Mouse (Mus musculus) liver, embryonic 14.5 days (tissue): ENCODE measurements around the gene Stk38. TPM values are rescaled to one million over a fixed set of nuclear protein-coding genes. Genes with fewer than 3 reads are reported as not detected.
A peak's percentile ranks its signal among the peaks of the same experiment; 100 is the strongest.

Experiments used
- ATAC-seq: fragments of 200-750 bp; cut with Nextera tagmentation; 2 replicates; pipeline ENCODE4 v1.8.0; 2017; ENCODE audit warnings: moderate number of reproducible peaks, mild to moderate bottlenecking, moderate library complexity; ENCODE audit not compliant: insufficient read depth
- DNase-seq, 3 experiments: peaks; one replicate each; pipeline ENCODE4 v3.0.0-alpha.2; 2012 to 2013; ENCODE audit warnings: low read depth in 3 of 3, low spot score in 3 of 3
- H3K27ac ChIP-seq: fragments of 300-500 bp; sonication (generic); 2 replicates; pipeline ENCODE4 v1.5.1; 2014; ENCODE audit warnings: moderate library complexity, mild to moderate bottlenecking, control low read depth, inconsistent platforms
- H3K27me3 ChIP-seq: fragments of 300-500 bp; sonication (generic); 2 replicates; pipeline ENCODE4 v1.6.1; 2014; ENCODE audit warnings: mild to moderate bottlenecking, low read length, moderate library complexity; ENCODE audit not compliant: control insufficient read depth, insufficient read depth
- H3K36me3 ChIP-seq: fragments of 300-500 bp; sonication (generic); replicated peaks from 2 replicates; pipeline ENCODE4 v1.6.1; 2014; ENCODE audit warnings: low read depth; ENCODE audit not compliant: control insufficient read depth, insufficient read depth
- H3K4me1 ChIP-seq, 2 experiments: fragments of 200-500 bp in 1 of 2; fragments of 300-500 bp in 1 of 2; sonication (generic) in 1 of 2; replicated peaks; 2 replicates each; pipeline ENCODE4 v1.6.1; 2012 to 2014; ENCODE audit warnings: antibody characterized with exemption in 1 of 2, inconsistent platforms in 1 of 2, low read length in 1 of 2; ENCODE audit not compliant: control insufficient read depth in 2 of 2, insufficient read depth in 2 of 2
- H3K4me2 ChIP-seq: fragments of 300-500 bp; sonication (generic); 2 replicates; pipeline ENCODE4 v1.6.1; 2014; ENCODE audit warnings: low read depth, mild to moderate bottlenecking, control low read depth, moderate library complexity
- H3K4me3 ChIP-seq, 2 experiments: fragments of 200-500 bp in 1 of 2; fragments of 300-500 bp in 1 of 2; sonication (generic) in 1 of 2; 2 replicates each; pipeline ENCODE4 v1.5.1; 2012 to 2014; ENCODE audit warnings: low read depth in 2 of 2, low read length in 2 of 2, mild to moderate bottlenecking in 2 of 2, control low read depth in 1 of 2, inconsistent platforms in 1 of 2, moderate library complexity in 1 of 2; ENCODE audit not compliant: insufficient read depth in 1 of 2
- H3K9ac ChIP-seq: fragments of 300-500 bp; sonication (generic); replicated peaks from 2 replicates; pipeline ENCODE4 v1.6.1; 2014; ENCODE audit warnings: mild to moderate bottlenecking, control low read depth, moderate library complexity
- H3K9me3 ChIP-seq: fragments of 300-500 bp; sonication (generic); 2 replicates; pipeline ENCODE4 v1.6.1; 2016; ENCODE audit warnings: low read length, mixed read lengths; ENCODE audit not compliant: control insufficient read depth
- CTCF ChIP-seq: IDR thresholded peaks from 2 replicates; pipeline ENCODE4 v1.5.1; 2016; ENCODE audit warnings: antibody characterized with exemption, low read depth, control low read depth
- EP300 ChIP-seq: IDR thresholded peaks from 2 replicates; pipeline ENCODE4 v1.6.1; 2016; ENCODE audit warnings: antibody characterized with exemption, low read depth
- WGBS: fragments of 180-500 bp; shearing (Covaris S2); extraction: QIAGEN DNeasy Blood & Tissue Kit; methylation state at CpG from one replicate; pipeline ENCODE4 v1.1.7; 2014; ENCODE audit not compliant: insufficient replicate concordance; 5-methylcytosine and 5-hydroxymethylcytosine counted together
- polyA plus RNA-seq, 2 experiments: library from polyadenylated mRNA; depleted of rRNA in 1 of 2; stranded (reverse) in 1 of 2; unstranded in 1 of 2; fragments of >200 nt; fragmentation: Nextera tagmentation in 1 of 2; extraction: Ambion mirVana in 1 of 2; gene quantifications; 2 replicates each; pipeline versions ENCODE4 v1.2.1 to v1.2.3; 2012 to 2014

Gene Stk38
- polyA plus RNA-seq, 2 experiments: 29.2 to 31.8 TPM

GRCm38 (mm10) chr17:29024896-29025565 lies 17.2 kb upstream of the Stk38 start:
- DNase-seq (no peak), ATAC-seq (no peak)
- no peaks in the 10 kb centered on the region for H3K27me3 ChIP-seq
- H3K9ac ChIP-seq: no peak overlapping the region
- peaks cover 0 to 6% of the 10 kb centered on the region in 2 experiments; a peak in 3 of 4 replicates for H3K4me1 ChIP-seq
- no peaks in the 10 kb centered on the region for H3K36me3 ChIP-seq
- no peak overlapping the region for H3K4me2 ChIP-seq
- WGBS: 56% methylated on average over 10 of the region's 10 CpGs
- H3K4me3 ChIP-seq: no peak overlapping the region
- TF ChIP-seq EP300 (no peak), CTCF (no peak)
- H3K9me3 ChIP-seq: no peaks in the 10 kb centered on the region
- H3K27ac ChIP-seq: no peak overlapping the region

- peak overlapping the region; percentile 15; the same call in 1 of the 2 replicates for H3K4me2 ChIP-seq
- no peak overlapping the region for H3K9ac ChIP-seq
Measured at GRCm38 (mm10) chr17:29024047-29024892, 16.5 kb upstream of the Stk38 start.

GRCm38 (mm10) chr17:29023346-29023745 lies 15.6 kb upstream of the Stk38 start:
- ATAC-seq (no peak), DNase-seq (no peak)
- TF ChIP-seq EP300 (no peak), CTCF (no peak)
- Histone ChIP-seq H3K4me1 (peaks cover 0 to 6% of the 10 kb centered on the region in 2 experiments; a peak in 3 of 4 replicates), H3K9me3 (no peaks in the 10 kb centered on the region), H3K27me3 (no peaks in the 10 kb centered on the region), H3K36me3 (no peaks in the 10 kb centered on the region), H3K9ac (no peak overlapping the region), H3K4me3 (no peak overlapping the region), H3K4me2 (no peak overlapping the region), H3K27ac (no peak overlapping the region)
- WGBS: 69% methylated on average over 6 of the region's 6 CpGs

More at GRCm38 (mm10) chr17:29024047-29024892, 16.5 kb upstream of the Stk38 start:
- Histone ChIP-seq H3K27me3 (no peaks in the 10 kb centered on the region), H3K4me3 (no peak overlapping the region), H3K36me3 (no peaks in the 10 kb centered on the region), H3K4me1 (peaks cover 0 to 6% of the 10 kb centered on the region in 2 experiments; a peak in 3 of 4 replicates), H3K27ac (no peak overlapping the region), H3K9me3 (no peaks in the 10 kb centered on the region)
- WGBS: 47% methylated on average over 22 of the region's 22 CpGs
- TF ChIP-seq EP300: no peak
- TF ChIP-seq CTCF: no peak
- ATAC-seq (no peak), DNase-seq (no peak)

- H3K27me3 ChIP-seq: no peaks in the 10 kb centered on the region
- 17% methylated on average over 15 of the region's 15 CpGs for WGBS
- ATAC-seq (no peak), DNase-seq (no peak)
- no peaks in the 10 kb centered on the region for H3K9me3 ChIP-seq
- TF ChIP-seq EP300 (no peak), CTCF (peak; percentile 72)
- peaks cover 0 to 6% of the 10 kb centered on the region in 2 experiments; a peak in 3 of 4 replicates for H3K4me1 ChIP-seq
- H3K4me2 ChIP-seq: peak overlapping the region; percentile 1; the same call in 1 of the 2 replicates
- H3K27ac ChIP-seq: no peak overlapping the region
- H3K9ac ChIP-seq: no peak overlapping the region
- H3K4me3 ChIP-seq: no peak overlapping the region; a peak in 1 of 4 replicates
- no peaks in the 10 kb centered on the region for H3K36me3 ChIP-seq
Measured at GRCm38 (mm10) chr17:29022230-29022819, 14.5 kb upstream of the Stk38 start.

GRCm38 (mm10) chr17:29020444-29020843 lies 12.6 kb upstream of the Stk38 start:
- Histone ChIP-seq H3K4me2 (no peak overlapping the region), H3K9ac (no peak overlapping the region), H3K4me3 (no peak overlapping the region), H3K4me1 (peaks cover 0 to 6% of the 10 kb centered on the region in 2 experiments; a peak in 3 of 4 replicates), H3K36me3 (no peaks in the 10 kb centered on the region), H3K27ac (no peak overlapping the region), H3K9me3 (no peaks in the 10 kb centered on the region), H3K27me3 (no peaks in the 10 kb centered on the region)
- ATAC-seq: no peak
- DNase-seq: no peak
- TF ChIP-seq CTCF: peak; percentile 44
- TF ChIP-seq EP300: no peak
